Mouse (Mus musculus): ENCODE measurements around the gene Yipf3.

DNA sequence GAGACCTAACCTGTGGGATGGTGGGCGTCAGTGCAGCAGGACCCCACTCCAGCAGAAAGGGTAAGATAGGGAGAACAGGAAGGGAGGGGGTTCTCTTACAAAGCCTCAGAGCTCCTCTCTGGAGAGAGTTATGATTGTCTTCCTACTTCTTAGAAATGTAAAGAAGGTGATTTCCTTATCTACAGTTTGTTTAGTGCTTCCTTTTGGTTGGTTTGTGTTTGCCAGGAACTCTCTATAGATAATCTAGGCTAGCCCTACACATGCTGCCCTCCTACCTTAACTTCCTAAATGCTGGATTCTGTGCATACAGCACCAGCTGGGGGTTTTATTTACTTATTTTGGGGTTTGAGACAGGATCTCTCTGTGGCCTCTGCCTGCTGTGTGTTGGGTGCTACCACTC lies 11.8 kb upstream of the Yipf3 start:
- TF ChIP-seq CTCF (IDR thresholded peaks at IDR 0.05; ENCODE audit: low read depth) (no peak), EP300 (IDR thresholded peaks at IDR 0.05; ENCODE audit: low read depth) (no peak)
